Mouse (Mus musculus) spleen, adult 2 months (tissue): ENCODE results near the gene Gm4513. TPM values are rescaled to one million over a fixed set of nuclear protein-coding genes. Genes with fewer than 3 reads are reported as not detected.
"Not testable (repeated sequence)": the region's sequence is repeated elsewhere in the genome, so short reads cannot be mapped to it uniquely, and the experiment has no call there.

ENCODE experiments used
- DNase-seq, 2 experiments: peaks; one replicate each; pipeline versions ENCODE4 v3.0.0 to v3.0.0-alpha.2; 2012 to 2021; ENCODE audit warnings: low spot score in 2 of 2, low read depth in 1 of 2
- H3K27ac ChIP-seq: fragments of 200-500 bp; 2 replicates; pipeline ENCODE4 v1.5.1; 2012; ENCODE audit warnings: low read length, inconsistent platforms; ENCODE audit not compliant: insufficient read depth
- H3K27me3 ChIP-seq: fragments of 200-500 bp; 2 replicates; pipeline ENCODE4 v1.6.1; 2012; ENCODE audit warnings: mild to moderate bottlenecking, moderate library complexity, low read length, inconsistent platforms; ENCODE audit not compliant: control insufficient read depth, insufficient read depth
- H3K36me3 ChIP-seq: fragments of 200-500 bp; 2 replicates; pipeline ENCODE4 v1.6.1; 2012; ENCODE audit warnings: mild to moderate bottlenecking, low read length, inconsistent platforms; ENCODE audit not compliant: control insufficient read depth, insufficient read depth
- H3K4me1 ChIP-seq: fragments of 200-500 bp; 2 replicates; pipeline ENCODE4 v1.6.1; 2011; ENCODE audit warnings: inconsistent platforms; ENCODE audit not compliant: control insufficient read depth, insufficient read depth, insufficient read length
- H3K4me3 ChIP-seq: fragments of 200-500 bp; 2 replicates; pipeline ENCODE4 v1.5.1; 2011; ENCODE audit warnings: mild to moderate bottlenecking, inconsistent platforms; ENCODE audit not compliant: insufficient read depth, insufficient read length; ENCODE audit errors: extremely low read depth
- WGBS: fragments of 180-500 bp; shearing (Covaris S2); methylation state at CpG from one replicate; pipeline ENCODE4 v1.1.7; 2018; 5-methylcytosine and 5-hydroxymethylcytosine counted together
- polyA plus RNA-seq: library from polyadenylated mRNA; depleted of rRNA; stranded (reverse); fragments of >200 nt; gene quantifications from 2 replicates; pipeline ENCODE4 v1.2.3, GENCODE M21; 2012; rRNA removed

The Gm4513 gene
- polyA plus RNA-seq, result not detected in 2 replicates

DNA sequence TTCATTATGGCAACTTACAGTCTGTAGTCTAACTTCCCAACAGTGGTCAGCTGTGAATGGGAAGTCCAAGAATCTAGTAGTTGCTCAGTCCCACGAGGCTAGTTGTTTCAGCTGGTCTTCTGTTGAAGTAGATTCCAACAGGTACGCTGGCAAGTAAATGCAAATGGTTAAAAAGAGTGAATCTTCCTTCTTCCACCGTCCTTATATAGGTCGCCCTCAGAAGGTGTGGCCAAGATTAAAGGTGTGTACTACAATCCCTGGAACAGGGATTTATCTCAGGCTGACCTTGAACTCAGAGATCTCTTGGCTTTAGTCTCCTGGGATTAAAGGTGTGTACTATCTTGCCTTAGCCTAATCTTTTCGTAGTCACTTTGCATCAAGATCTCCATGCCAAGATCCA is at the start of gene Gm4513:
TSS of gene Gm4513 (minus strand) at position 101 of the 400 bp plus-strand sequence.
- not testable (repeated sequence) for DNase-seq, H3K27me3 ChIP-seq, H3K36me3 ChIP-seq, H3K27ac ChIP-seq, H3K4me1 ChIP-seq, H3K4me3 ChIP-seq
- 83% methylated on average over 3 of the region's 5 CpGs for WGBS

- H3K4me3 ChIP-seq, H3K27me3 ChIP-seq, DNase-seq, H3K4me1 ChIP-seq, H3K27ac ChIP-seq, H3K36me3 ChIP-seq: not testable (repeated sequence)
- WGBS, result no CpG with 5 or more reads among the region's 3 CpGs
Measured at GRCm38 (mm10) chr7:20576141-20576540, 22.7 kb downstream of the Gm4513 start, which contains the start of gene Gm4141. Gene Gm4141, minus strand, starts transcription at chr7:20576241.

DNA sequence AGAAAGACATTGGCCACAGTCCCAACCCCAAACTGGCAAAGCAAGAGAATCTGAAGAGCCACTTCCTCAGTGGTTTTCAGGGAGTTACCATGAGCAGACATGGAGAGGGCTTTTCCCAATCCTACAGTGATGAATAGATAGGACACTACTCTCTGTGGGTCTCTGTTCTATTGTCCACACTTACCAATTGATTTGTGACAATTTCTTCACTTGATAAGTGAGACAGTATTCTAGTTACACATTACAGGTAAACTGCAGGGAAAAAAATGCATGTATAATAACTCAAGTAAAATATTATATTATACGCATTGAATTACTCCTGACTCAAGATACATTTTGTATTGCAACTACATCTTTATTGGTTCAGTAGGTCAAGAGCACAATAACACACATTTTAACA is 53.2 kb downstream of the Gm4513 start, which contains the start of gene Gm5726:
TSS of gene Gm5726 (minus strand) at position 101 of the 400 bp plus-strand sequence.
- not testable (repeated sequence) for H3K4me1 ChIP-seq, H3K27ac ChIP-seq, H3K4me3 ChIP-seq, DNase-seq, H3K27me3 ChIP-seq, H3K36me3 ChIP-seq
- no CpG with 5 or more reads among the region's 1 CpGs for WGBS

Other genes starting within 250 kb of the Gm4513 start
- gene Gm5728, start 223.6 kb downstream of the Gm4513 start, polyA plus RNA-seq, result not detected in 2 replicates
- not detected in 2 replicates for gene Vmn1r100, start 181.1 kb downstream of the Gm4513 start, polyA plus RNA-seq
- not detected in 2 replicates for gene Vmn1r101, start 156.4 kb downstream of the Gm4513 start, polyA plus RNA-seq
- gene Gm10670, start 124.1 kb downstream of the Gm4513 start, polyA plus RNA-seq, result not detected in 2 replicates
- gene Vmn1r103, start 88.5 kb downstream of the Gm4513 start, polyA plus RNA-seq, result not detected in 2 replicates
- not detected in 2 replicates for gene Vmn1r104, start 65.2 kb downstream of the Gm4513 start, polyA plus RNA-seq
- not detected in 2 replicates for gene Gm5726, start 53.3 kb downstream of the Gm4513 start, polyA plus RNA-seq
- gene Gm4141, start 22.8 kb downstream of the Gm4513 start, polyA plus RNA-seq, result not detected in 2 replicates
- not detected in 2 replicates for gene Vmn1r107, start 69.9 kb upstream of the Gm4513 start, polyA plus RNA-seq
- gene Vmn1r111, start 104.2 kb upstream of the Gm4513 start, polyA plus RNA-seq, result not detected in 2 replicates
- not detected in 2 replicates for gene Gm10668, start 131.6 kb upstream of the Gm4513 start, polyA plus RNA-seq
- gene Vmn1r112, start 172.2 kb upstream of the Gm4513 start, polyA plus RNA-seq, result not detected in 2 replicates
- not detected in 2 replicates for gene Vmn1r113, start 188.3 kb upstream of the Gm4513 start, polyA plus RNA-seq
- gene Vmn1r114, start 213.2 kb upstream of the Gm4513 start, polyA plus RNA-seq, result not detected in 2 replicates
- gene Vmn1r115, start 246.0 kb upstream of the Gm4513 start, polyA plus RNA-seq, result not detected in 2 replicates